Mouse (Mus musculus) forebrain, embryonic 13.5 days (tissue): ENCODE measurements around the gene Smad3. TPM values are rescaled to one million over a fixed set of nuclear protein-coding genes. Genes with fewer than 3 reads are reported as not detected.

Experiments
- ATAC-seq: fragments of 200-750 bp; cut with Nextera tagmentation; 2 replicates; pipeline ENCODE4 v1.8.0; 2017
- H3K27ac ChIP-seq: fragments of 300-500 bp; sonication (generic); 2 replicates; pipeline ENCODE4 v1.5.1; 2015; ENCODE audit warnings: inconsistent platforms, mild to moderate bottlenecking, moderate library complexity
- H3K27me3 ChIP-seq: fragments of 300-500 bp; sonication (generic); 2 replicates; pipeline ENCODE4 v1.6.1; 2015; ENCODE audit warnings: mild to moderate bottlenecking, inconsistent platforms
- H3K36me3 ChIP-seq: fragments of 300-500 bp; sonication (generic); 2 replicates; pipeline ENCODE4 v1.6.1; 2015; ENCODE audit warnings: mild to moderate bottlenecking, inconsistent platforms; ENCODE audit not compliant: poor library complexity, severe bottlenecking
- H3K4me1 ChIP-seq: fragments of 300-500 bp; sonication (generic); 2 replicates; pipeline ENCODE4 v1.6.1; 2015; ENCODE audit warnings: inconsistent platforms
- H3K4me2 ChIP-seq: fragments of 300-500 bp; sonication (generic); 2 replicates; pipeline ENCODE4 v1.6.1; 2015; ENCODE audit warnings: inconsistent platforms, mild to moderate bottlenecking, moderate library complexity
- H3K4me3 ChIP-seq: fragments of 300-500 bp; sonication (generic); 2 replicates; pipeline ENCODE4 v1.5.1; 2015; ENCODE audit warnings: mild to moderate bottlenecking, inconsistent platforms
- H3K9ac ChIP-seq: fragments of 300-500 bp; sonication (generic); 2 replicates; pipeline ENCODE4 v1.6.1; 2015; ENCODE audit warnings: mild to moderate bottlenecking, inconsistent platforms
- H3K9me3 ChIP-seq: fragments of 300-500 bp; sonication (generic); replicated peaks from 2 replicates; pipeline ENCODE4 v1.6.1; 2016; ENCODE audit warnings: inconsistent platforms
- whole genome bisulfite sequencing: fragments of 180-500 bp; shearing (Covaris S2); methylation state at CpG from one replicate; pipeline ENCODE4 v1.1.7; 2015; 5-methylcytosine and 5-hydroxymethylcytosine counted together
- polyA plus RNA-seq: library from polyadenylated mRNA; unstranded; fragments of >200 nt; fragmentation: Nextera tagmentation; extraction: Ambion mirVana; gene quantifications from 2 replicates; pipeline ENCODE4 v1.2.1, GENCODE M21; 2015

The Smad3 gene
- polyA plus RNA-seq, 1 experiment from 2014 or later: 9.9 TPM

- Histone ChIP-seq H3K27ac (peak overlapping the region; percentile 25), H3K4me1 (peaks cover 7% of the 10 kb centered on the region; the same call in 1 of the 2 replicates), H3K9ac (peak overlapping the region; percentile 12; the same call in 1 of the 2 replicates), H3K9me3 (no peaks in the 10 kb centered on the region), H3K36me3 (no peaks in the 10 kb centered on the region; the same call in 1 of the 2 replicates), H3K4me2 (no peak overlapping the region), H3K4me3 (no peak overlapping the region), H3K27me3 (no peaks in the 10 kb centered on the region)
- 67% methylated on average over 13 of the region's 13 CpGs for WGBS
- ATAC-seq: no peak
Observed at GRCm38 (mm10) chr9:63726088-63727010, 31.4 kb downstream of the Smad3 start.

GRCm38 (mm10) chr9:63724750-63725149, 33.0 kb downstream of the Smad3 start:
- Histone ChIP-seq H3K27me3 (no peaks in the 10 kb centered on the region), H3K4me2 (no peak overlapping the region), H3K36me3 (no peaks in the 10 kb centered on the region; the same call in 1 of the 2 replicates), H3K9ac (no peak overlapping the region), H3K4me3 (no peak overlapping the region), H3K9me3 (no peaks in the 10 kb centered on the region), H3K4me1 (peaks cover 17% of the 10 kb centered on the region; the same call in 1 of the 2 replicates), H3K27ac (no peak overlapping the region)
- 89% methylated on average over 5 of the region's 5 CpGs for WGBS
- no peak for ATAC-seq

GRCm38 (mm10) chr9:63722918-63723317, 34.9 kb downstream of the Smad3 start:
- WGBS: 76% methylated on average over 9 of the region's 9 CpGs
- Histone ChIP-seq H3K9ac (no peak overlapping the region), H3K27me3 (no peaks in the 10 kb centered on the region), H3K4me1 (peaks cover 32% of the 10 kb centered on the region), H3K9me3 (no peaks in the 10 kb centered on the region), H3K36me3 (no peaks in the 10 kb centered on the region; the same call in 1 of the 2 replicates), H3K4me2 (no peak overlapping the region), H3K27ac (no peak overlapping the region), H3K4me3 (no peak overlapping the region)
- ATAC-seq: no peak

GRCm38 (mm10) chr9:63722350-63722749, 35.4 kb downstream of the Smad3 start:
- 95% methylated on average over 7 of the region's 7 CpGs for WGBS
- Histone ChIP-seq H3K9ac (no peak overlapping the region), H3K9me3 (no peaks in the 10 kb centered on the region), H3K27ac (no peak overlapping the region), H3K36me3 (no peaks in the 10 kb centered on the region; the same call in 1 of the 2 replicates), H3K27me3 (no peaks in the 10 kb centered on the region), H3K4me2 (no peak overlapping the region), H3K4me3 (no peak overlapping the region), H3K4me1 (peaks cover 32% of the 10 kb centered on the region)
- ATAC-seq: no peak

GRCm38 (mm10) chr9:63721573-63722275, 36.1 kb downstream of the Smad3 start:
- no peak overlapping the region for H3K4me2 ChIP-seq
- WGBS: 87% methylated on average over 9 of the region's 9 CpGs
- peaks cover 32% of the 10 kb centered on the region for H3K4me1 ChIP-seq
- H3K9me3 ChIP-seq: no peaks in the 10 kb centered on the region
- no peak for ATAC-seq
- H3K27ac ChIP-seq: no peak overlapping the region
- no peaks in the 10 kb centered on the region; the same call in 1 of the 2 replicates for H3K36me3 ChIP-seq
- H3K9ac ChIP-seq: no peak overlapping the region
- no peaks in the 10 kb centered on the region for H3K27me3 ChIP-seq
- no peak overlapping the region for H3K4me3 ChIP-seq

GRCm38 (mm10) chr9:63720715-63721114, 37.1 kb downstream of the Smad3 start:
- H3K4me3 ChIP-seq: no peak overlapping the region
- H3K9ac ChIP-seq: no peak overlapping the region
- ATAC-seq: no peak
- H3K9me3 ChIP-seq: no peaks in the 10 kb centered on the region
- 89% methylated on average over 6 of the region's 6 CpGs for WGBS
- H3K4me1 ChIP-seq: peaks cover 39% of the 10 kb centered on the region
- H3K36me3 ChIP-seq: no peaks in the 10 kb centered on the region; the same call in 1 of the 2 replicates
- no peak overlapping the region for H3K27ac ChIP-seq
- no peaks in the 10 kb centered on the region for H3K27me3 ChIP-seq
- H3K4me2 ChIP-seq: no peak overlapping the region

GRCm38 (mm10) chr9:63719770-63720440, 37.9 kb downstream of the Smad3 start:
- no peak overlapping the region for H3K4me3 ChIP-seq
- H3K27me3 ChIP-seq: no peaks in the 10 kb centered on the region
- H3K27ac ChIP-seq: no peak overlapping the region
- ATAC-seq: no peak
- peaks cover 39% of the 10 kb centered on the region for H3K4me1 ChIP-seq
- H3K4me2 ChIP-seq: no peak overlapping the region
- H3K9me3 ChIP-seq: no peaks in the 10 kb centered on the region
- 84% methylated on average over 16 of the region's 16 CpGs for WGBS
- no peak overlapping the region for H3K9ac ChIP-seq
- no peaks in the 10 kb centered on the region; the same call in 1 of the 2 replicates for H3K36me3 ChIP-seq

GRCm38 (mm10) chr9:63718735-63719358, 38.9 kb downstream of the Smad3 start:
- no peaks in the 10 kb centered on the region for H3K27me3 ChIP-seq
- H3K4me1 ChIP-seq: peaks cover 39% of the 10 kb centered on the region
- WGBS: 80% methylated on average over 9 of the region's 9 CpGs
- no peak overlapping the region for H3K9ac ChIP-seq
- H3K27ac ChIP-seq: no peak overlapping the region
- H3K9me3 ChIP-seq: no peaks in the 10 kb centered on the region
- H3K36me3 ChIP-seq: no peaks in the 10 kb centered on the region
- ATAC-seq: no peak
- no peak overlapping the region for H3K4me2 ChIP-seq
- no peak overlapping the region for H3K4me3 ChIP-seq

- Histone ChIP-seq H3K27ac (no peak overlapping the region), H3K4me3 (no peak overlapping the region), H3K9ac (no peak overlapping the region), H3K4me2 (no peak overlapping the region), H3K36me3 (no peaks in the 10 kb centered on the region), H3K27me3 (no peaks in the 10 kb centered on the region), H3K9me3 (no peaks in the 10 kb centered on the region), H3K4me1 (peaks cover 41% of the 10 kb centered on the region)
- ATAC-seq: no peak
- WGBS: 93% methylated on average over 4 of the region's 4 CpGs
Observed at GRCm38 (mm10) chr9:63718170-63718569, 39.6 kb downstream of the Smad3 start.

GRCm38 (mm10) chr9:63717474-63718005, 40.3 kb downstream of the Smad3 start:
- Histone ChIP-seq H3K27ac (no peak overlapping the region), H3K4me1 (peaks cover 45% of the 10 kb centered on the region), H3K9me3 (no peaks in the 10 kb centered on the region), H3K4me3 (no peak overlapping the region), H3K36me3 (no peaks in the 10 kb centered on the region), H3K9ac (no peak overlapping the region), H3K27me3 (no peaks in the 10 kb centered on the region), H3K4me2 (no peak overlapping the region)
- 85% methylated on average over 3 of the region's 3 CpGs for WGBS
- ATAC-seq: no peak
